Mouse (Mus musculus): ENCODE results near the gene Hspa12a.
A peak's percentile ranks its signal among the peaks of the same experiment; 100 is the strongest.
"Not testable (repeated sequence)": the region's sequence is repeated elsewhere in the genome, so short reads cannot be mapped to it uniquely, and the experiment has no call there.

Hspa12a gene

DNA sequence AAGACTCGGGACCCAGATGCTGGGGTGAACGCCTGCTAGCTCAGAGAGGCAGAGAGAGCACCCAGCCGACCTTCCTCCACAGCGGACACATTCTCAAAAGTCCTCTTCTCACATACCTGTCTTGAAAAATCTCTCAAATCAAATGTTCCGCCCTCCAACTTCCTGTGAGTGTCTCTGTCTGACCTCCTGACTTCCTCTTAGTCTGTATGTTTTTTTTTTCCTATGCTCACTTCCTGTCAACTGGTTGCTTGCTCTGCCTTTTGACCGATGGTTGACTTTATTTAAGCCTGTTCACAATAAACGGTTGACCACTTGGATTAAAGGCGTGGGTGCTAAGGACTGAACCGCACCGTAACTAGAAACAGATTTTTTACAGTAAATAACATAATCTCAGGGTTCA lies 35.4 kb downstream of the Hspa12a start:
- no peak for DNase-seq

DNA sequence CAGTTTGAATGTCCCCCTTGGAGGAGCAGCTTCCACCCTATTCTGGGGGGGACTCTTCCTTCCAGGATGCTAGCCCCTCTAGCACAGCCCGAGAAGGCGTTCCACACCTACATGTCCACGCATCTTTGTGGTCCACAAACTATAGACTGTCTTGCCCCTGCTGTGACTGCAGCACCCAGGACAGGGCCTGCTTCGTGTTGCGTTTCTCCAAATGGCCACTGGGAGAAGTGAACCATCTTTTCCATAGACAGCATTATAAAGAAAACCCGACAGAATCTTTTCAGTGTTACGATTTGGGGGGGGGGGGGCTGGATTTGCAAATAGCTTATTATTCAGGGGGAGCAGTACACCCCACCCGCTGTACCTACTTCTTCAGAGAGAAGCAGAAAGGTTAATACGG lies 36.8 kb downstream of the Hspa12a start:
- DNase-seq = no peak

DNA sequence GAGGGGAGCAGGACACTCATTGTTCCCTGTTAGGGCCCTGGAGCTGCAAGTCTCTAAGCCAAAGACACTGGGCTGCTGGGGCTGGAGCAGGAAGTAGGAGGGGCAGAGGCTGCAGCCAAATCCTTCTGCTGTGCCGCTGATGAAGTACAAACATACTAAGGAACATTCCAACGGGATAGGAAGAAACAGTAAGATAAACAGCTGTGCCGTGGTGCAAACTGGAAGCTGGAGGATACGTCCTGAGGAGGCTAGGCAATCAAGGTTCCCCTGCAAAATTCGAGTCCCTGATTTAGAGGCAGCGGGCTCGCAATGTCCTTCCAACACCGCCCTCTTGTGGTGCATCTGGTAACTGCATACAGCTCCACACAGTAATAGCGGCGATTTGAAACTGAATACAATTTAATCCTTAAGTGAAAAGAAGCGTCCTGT lies 39.5 kb downstream of the Hspa12a start:
- peak; percentile 69 for DNase-seq

DNA sequence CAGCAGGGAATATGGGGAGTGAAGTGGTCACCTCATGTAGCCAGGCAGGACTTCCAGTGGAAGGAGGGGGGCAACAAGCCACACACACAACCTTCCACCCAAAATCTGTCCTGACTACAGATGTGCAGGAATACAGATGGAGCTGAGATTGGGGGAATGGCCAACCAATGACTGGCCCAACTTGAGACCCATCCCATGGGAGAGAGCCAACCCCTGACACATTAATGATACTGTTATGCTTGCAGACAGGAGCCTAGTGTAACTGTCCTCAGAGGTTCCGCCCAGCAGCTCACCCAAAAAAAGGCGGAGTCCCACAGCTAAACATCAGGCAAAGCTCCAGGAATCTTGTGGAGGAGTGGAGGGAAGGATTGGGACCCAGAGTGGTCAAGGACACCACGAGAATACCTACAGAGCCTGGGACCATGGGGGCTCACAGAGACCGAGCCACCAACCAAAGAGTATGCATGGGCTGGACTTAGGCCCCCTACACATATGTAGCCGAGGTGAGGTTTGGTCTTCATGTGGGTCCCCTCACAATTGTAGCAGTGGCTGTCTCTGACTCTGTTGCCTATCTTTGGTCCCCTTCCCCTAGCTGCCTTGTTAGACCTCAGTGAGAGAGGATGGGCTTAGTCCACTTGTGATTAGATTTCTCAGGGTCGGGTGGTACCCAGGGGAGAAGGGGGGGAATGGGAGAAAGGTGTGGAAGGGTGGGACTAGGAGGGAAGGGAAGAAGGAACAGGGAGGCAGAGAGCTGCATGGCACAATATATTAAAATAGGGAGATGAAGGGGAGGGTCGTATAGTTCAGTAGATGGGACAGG lies 40.2 kb downstream of the Hspa12a start:
- no peak for DNase-seq

DNA sequence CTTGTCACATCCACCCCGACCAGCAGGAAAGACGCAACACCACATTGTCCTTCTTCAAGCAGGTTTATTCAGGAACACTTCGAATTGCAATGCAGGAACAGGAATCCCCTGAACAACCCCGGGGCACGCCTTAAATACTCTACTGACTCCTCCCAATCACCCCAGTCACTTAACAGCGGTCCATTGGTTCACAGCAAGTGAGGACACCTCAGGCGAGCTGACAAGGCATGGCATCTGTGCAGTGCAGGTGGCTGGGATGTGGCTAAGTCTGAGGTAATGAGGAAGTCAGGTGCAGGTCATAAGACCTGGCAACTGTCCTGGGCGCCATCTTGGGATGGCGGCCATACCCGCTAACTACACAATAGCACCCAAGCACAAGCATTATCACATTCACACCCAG lies 43.0 kb downstream of the Hspa12a start:
- not testable (repeated sequence) for DNase-seq

DNA sequence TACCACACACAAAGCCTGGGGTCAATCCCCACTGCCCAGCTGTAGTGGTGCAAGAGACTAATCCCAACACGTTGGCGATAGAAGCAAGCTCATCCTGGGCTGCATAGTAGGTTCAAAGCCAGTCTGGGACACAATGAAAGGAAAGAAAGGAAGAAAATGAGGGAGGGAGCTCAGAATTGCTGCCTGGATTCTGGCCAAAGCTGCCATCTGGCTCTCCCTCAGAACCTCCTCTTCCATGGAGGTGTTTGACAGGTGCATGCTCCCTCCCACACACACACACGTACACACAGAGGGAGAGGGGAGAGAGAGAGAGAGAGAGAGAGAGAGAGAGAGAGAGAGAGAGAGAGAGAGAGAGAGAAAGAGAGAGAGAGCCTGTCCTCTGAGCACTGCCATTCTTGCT lies 47.2 kb downstream of the Hspa12a start:
- DNase-seq = no peak

DNA sequence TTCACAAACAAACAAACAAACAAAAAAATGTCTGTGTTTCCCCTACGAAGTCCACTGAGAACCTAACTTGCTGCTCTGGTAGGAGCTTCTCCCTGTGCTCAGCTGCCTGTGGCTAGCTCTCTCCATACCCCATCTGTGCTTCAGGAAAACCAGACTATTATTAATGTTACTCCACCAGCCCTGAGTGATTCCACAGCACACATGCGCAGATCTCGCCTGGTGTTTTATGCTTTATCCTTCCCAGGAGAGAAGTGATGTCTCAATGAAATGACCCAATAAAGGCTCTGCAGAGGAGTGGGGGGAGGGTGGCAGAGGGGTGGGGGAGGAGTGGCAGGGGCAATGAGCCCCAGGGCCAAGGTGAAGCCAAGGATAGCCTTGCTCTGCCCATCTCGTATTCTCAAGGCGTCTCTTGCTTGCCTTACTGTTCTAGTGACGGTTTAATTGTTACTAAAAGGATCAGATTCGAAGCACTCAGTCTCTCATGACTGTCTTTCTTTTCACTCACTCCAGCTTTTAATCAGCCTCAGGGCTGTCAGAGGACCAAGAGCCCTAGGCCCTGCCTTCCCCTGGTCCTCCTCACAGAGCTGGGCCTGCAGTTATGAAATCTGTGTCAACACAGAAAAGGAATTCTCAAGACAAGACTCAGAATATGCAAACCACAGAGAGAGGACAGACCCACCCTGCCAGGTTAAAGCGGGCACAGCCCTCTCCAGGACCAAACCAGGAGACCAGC lies 54.0 kb downstream of the Hspa12a start:
- no peak for DNase-seq

DNA sequence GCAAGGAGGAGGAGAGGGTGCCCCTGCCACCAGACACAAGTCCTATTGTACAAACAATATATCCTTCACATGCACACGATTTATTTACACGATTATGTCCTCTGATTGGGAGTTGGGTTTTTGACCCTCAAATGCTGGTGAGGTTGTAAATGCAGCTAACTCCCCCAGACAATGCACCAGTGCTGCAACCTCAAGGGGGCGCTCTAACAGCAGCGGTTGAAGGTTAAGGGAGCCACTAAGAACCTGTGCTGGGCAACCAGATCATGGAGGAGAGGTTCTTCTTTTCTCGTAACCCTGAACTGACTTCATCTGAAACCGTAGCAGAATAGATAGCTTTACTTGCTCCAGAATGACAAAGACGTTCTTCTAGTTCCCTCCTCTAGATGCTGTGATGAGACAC lies 57.0 kb downstream of the Hspa12a start:
- DNase-seq = no peak

DNA sequence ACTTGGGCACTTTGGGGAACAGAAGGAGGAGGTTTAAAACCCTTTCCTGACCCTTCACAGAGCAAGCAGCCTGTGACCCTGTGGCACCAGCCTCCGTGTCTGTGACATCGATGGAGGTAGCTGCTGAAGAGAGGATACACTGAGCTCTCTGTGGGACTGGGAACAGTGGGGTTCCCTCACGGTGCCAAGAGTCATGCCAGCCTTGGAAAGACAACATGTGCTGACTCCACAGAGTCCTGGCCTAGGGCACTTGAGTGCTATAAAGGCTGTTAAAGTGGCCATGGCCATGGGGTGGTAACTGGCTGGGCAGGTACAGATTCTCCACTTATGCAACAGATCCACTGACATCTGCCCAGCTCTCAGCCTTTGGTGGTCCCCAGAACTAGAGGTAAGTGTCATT lies 60.0 kb downstream of the Hspa12a start:
- no peak for DNase-seq

DNA sequence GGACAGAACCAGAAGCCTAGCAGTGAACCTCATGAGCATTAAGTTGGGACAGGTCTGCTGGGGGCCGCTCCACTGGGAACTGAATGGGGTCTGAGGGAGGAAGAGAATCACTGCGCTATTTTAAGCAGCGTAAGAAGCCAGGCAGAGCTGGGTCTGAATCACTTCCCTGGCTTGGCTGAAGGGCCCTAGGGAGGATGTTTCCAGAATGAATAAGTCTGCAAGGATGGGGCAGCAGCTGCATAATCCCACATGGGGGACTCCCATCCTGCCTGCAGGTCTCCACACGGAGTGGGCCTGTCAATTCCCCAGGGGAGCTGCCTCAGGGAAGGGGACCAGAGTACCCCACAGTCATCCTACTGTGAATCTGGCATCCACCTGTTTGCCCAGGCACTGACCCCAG lies 61.1 kb downstream of the Hspa12a start:
- no peak for DNase-seq

DNA sequence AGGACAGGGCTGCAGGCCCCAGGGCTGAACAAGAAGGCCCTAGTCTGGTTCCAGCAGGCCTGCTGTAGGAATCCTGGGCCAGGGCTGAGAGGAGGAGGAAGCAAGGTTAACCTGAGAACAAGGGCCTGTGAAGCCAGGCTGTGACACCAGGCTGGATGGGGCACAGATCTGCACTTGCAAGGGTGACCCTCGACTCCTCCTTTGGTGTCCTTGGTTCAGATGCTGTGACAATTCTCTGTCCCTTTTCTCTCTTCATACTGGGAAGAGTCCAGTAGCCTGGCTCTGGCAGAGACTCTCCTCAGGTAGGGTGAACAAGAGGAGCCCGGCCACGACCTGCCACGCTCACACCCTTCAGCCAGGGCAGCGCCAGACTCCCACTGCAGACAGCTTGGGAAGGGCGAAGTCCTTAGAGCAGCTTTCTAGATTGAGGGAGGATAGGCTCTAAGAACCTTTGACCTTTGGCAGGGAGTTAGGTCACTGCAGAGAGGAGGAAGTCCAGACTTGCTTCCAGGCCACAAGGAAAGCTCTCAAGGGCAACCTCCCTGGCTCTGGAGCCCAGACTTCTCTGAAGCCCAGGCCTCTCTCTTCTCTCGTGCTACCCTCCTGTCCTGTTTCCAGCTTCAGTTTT lies 64.0 kb downstream of the Hspa12a start:
- peak; percentile 74 for DNase-seq

DNA sequence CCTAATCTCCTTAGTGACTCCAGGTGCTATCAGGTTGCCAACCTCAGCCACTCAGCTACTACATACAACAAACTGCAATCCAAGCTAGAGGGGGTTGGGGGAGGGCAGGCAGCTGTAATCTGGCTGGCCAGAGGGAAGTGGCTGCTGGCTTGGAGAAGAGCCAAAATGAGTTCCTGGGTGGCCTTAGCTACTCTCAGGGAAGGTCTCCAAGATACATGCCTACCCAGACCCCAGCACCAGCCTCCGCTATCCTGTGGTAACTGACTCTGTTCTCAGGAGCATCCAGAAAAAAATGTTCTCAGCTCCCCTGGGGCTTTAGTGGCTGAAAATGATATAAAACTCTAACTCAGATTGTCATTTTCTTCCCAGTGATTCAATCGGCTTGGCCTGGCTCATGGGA lies 64.9 kb downstream of the Hspa12a start:
- no peak for DNase-seq

DNA sequence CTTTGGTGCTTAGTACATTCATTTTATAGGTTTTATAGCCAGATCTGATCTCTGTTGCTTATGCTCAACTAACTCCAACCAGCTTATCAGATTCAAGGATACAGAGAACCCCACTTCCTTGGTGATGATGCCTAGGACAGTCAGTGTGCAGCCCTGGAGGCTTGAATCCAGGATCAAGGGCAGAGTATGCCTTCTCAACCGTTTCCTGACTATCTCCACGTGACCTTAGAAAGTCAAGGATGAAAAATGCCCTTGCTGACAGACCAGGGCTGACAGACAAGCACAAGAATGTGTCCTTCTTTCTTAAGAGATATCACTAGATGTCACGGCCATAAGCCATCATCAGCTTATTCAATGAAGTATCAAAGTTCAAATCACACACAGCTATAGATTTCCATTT lies 69.9 kb downstream of the Hspa12a start:
- DNase-seq = no peak

DNA sequence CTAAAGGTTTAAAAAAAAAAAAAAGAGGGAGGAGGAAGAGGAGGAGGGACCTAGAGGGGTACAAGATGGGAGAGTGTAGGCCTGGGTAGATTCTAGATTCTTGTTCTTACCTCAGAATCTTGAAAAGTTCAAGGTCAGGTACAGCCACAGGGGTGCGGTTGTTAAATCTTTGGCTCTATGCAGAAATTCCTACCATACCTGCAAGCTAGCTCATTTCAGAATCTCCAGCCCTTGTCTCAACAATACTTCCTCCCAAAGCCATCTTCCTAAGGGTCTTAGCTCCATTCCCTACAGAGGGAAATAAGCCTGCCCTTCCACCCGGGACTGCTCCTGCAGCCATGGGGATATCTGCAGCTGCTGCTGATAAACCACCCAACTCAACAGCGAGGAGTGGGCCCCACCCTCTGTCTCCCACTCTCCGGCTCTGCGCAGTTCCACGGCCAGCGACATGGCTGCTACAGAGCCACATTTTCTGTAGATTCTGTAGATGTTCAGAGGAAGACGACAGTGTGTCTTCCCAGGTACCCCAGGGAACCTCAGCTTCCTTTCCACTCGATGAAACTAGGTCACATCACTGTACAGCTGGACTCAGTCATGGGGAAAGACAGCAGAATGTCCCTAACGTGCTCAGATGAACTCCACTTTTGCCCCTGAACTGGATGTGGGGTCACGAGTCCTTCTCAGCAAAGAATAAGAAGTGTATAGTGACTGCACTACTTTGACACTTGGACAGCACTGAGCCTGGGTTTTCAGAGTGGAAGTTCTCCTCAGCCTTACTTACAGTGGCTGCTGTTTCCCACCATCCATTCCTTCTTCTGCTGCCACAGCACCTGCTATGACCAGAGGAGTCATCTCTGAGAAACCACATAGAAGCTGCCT lies 70.8 kb downstream of the Hspa12a start:
- peak; percentile 17 for DNase-seq

DNA sequence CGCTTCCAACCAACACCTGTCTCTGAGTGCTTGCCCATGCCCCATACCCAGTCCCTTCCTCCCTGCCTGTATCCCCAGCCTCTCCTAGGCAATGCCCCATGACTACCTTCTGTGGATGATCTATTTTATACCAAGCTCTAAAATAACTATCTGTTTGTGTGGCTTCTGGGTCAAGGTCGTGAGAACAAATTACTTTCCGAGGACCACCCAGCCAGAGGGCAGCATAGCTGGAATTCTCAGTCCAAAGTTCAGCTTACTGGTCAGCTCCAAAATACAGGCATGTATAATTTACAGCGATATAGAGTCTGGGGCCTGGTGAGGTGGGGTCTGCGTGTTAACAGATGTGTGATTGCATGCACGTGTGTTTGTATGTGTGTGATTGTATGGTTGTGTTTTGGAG lies 71.6 kb downstream of the Hspa12a start:
- DNase-seq = no peak

DNA sequence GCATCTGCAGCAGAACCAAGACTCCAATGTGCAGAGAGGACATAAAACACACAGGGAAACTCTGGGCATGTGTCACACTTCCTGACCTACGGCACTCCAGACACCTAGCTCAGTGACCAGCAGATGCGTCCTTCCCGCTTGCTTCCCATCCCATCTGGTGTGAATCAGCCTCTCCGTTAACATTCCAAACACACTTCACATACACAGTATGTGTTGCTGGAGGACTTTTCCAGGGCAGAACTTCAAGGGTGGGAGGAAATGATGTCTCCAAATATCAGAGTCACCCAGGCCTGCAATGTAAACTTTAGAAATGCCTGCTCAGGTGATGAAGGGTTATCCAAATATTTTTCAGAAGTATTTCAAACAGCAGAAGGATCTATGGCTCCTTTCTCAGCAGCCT lies 76.8 kb downstream of the Hspa12a start:
- DNase-seq = no peak

DNA sequence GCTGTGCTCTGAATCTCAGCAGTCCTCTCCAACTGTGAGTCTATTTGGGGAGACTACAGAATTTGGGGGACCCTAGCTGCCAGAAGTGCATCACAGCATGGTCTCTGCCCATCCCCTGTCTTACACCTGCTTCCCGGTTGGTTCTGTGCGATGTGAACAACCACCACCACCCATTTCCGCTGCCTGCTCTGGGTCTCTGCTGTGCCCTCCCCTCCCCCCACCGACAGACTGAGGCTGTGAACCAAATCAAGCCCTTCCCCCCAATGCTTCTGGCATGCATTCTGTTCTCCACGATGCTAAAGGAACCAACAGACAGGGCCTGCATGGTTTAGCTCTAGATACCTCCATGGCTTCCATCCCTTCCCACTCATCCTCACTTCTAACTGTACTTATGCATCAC lies 78.2 kb downstream of the Hspa12a start:
- no peak for DNase-seq

DNA sequence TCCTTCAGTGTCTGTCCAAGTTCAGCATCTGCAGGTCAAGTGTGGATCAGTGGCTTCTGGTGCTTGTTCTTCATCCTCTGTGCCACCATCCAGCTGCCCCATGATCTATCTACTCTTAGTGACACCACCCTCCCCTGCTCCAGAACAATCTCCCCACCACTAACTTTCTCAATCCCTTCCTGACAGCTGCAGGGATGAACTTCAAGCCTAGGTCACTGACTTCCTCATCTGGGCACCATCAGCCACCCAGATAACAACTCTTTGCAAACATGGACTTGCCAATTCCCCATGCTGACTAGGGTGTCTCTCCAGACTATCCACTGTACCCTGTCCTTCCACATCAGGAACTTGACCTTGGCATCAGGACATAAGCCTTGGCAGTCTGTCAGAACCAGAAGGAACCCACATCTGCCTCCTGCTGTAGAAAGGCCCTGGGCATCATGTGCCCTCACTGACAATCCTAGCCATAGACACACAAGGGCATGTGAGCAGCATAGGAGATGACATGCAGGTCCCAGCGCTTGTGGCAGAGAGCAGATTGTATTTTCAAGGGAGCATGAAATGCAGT lies 79.4 kb downstream of the Hspa12a start:
- DNase-seq = peak; percentile 21

DNA sequence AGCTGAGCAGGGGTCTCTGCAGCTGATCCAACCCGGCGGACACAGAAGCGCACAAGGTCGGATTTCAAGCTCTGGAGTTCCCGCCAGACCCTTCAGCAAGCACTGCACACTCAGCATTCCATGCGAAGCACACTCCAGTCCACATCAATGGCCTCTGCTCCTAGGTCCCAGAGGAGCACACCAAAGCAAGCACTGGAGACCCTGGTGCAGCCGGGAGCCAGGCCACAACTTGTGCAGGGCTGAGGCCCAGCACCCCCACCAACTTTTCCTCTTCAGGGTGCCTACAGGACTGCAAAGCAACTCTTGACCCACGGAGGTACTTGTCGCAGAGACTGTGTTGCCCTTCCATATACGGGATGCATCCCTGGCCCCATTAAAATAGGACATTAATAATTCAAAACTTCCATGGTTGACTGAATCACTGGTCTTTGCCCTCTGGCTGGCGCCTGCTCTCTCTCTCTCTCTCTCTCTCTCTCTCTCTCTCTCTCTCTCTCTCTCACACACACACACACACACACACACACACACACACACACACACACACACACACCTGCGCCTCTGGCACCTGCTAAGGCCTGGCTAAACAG lies 82.2 kb downstream of the Hspa12a start:
- DNase-seq = no peak

DNA sequence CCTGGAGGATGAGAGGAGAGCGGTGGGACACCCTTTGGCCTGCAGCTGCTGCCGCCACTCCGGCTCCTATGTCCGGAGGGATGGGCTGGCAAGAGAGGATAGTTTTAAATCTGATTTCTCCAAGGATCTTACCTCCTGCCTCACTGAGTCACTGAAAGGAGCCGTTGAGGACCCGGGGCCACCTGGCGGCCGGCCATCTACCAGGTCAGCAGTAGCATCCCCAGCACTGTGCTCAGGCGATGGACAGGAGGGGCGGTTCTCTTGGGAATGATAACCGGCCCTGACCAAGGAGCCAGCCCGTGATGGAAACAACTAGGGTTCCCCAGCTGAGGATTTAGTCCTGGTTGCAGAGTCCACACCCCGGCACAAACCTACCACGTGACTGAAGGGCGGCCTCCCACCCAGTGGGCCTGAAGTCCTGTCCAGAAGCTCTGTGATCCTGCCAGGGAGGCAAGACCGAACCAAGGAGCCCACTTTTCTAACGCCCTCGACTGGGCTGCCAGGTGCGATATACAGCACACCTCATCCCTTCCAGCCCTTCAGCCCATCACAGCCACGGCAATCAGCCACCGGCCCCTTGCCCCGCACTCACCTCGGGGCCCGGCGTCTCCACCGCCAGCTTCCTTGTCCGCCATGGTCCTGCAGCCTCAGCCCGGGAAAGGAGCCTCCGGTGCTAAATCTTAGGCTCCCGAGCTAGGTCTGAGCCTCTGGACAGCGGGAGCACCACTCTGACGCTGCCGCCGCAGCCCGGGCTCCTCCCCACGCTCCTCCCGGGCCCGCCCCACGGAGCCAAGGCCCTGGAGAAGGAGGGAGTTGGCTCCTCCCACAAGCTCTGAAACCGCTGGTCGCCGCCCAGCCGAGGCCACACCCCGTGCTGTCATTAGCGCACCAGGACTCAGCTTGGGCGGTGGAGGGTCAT lies 82.9 kb downstream of the Hspa12a start:
- DNase-seq = peak; percentile 91

DNA sequence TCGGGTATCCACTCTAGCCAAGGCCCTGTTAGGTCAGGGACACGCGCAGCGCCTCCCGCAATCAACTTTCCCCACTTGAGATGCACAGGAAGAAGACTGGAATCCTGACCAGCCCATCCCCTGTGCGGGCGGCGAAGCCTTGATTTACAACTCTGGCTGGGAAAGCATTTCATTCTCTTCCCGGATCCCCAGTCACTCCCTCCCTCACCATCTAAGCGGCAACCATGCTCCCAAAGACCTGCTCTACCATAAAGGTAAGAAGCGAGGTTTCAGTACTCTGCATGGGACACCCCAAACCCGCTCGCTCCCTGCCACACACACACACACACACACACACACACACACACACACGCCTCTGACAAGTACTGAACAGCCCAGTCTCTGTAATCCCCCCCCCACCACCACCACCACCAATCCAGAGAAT lies 83.6 kb downstream of the Hspa12a start:
- DNase-seq = no peak

All from kidney, adult 11 months (tissue).